Mouse (Mus musculus) kidney, embryonic 14.5 days (tissue): ENCODE data around the gene Gm21915. TPM values are rescaled to one million over a fixed set of nuclear protein-coding genes. Genes with fewer than 3 reads are reported as not detected.

ENCODE experiments used
- ATAC-seq: fragments of 200-750 bp; cut with Nextera tagmentation; 2 replicates; pipeline ENCODE4 v1.8.0; 2017; ENCODE audit warnings: moderate number of reproducible peaks, mild to moderate bottlenecking, moderate TSS enrichment, moderate library complexity; ENCODE audit not compliant: low FRiP score, low TSS enrichment
- H3K27ac ChIP-seq: fragments of 300-500 bp; sonication (generic); 2 replicates; pipeline ENCODE4 v1.5.1; 2014; ENCODE audit warnings: low read depth, mild to moderate bottlenecking, low read length, moderate library complexity, mixed read lengths
- H3K27me3 ChIP-seq: fragments of 300-500 bp; sonication (generic); 2 replicates; pipeline ENCODE4 v1.6.1; 2014; ENCODE audit warnings: mild to moderate bottlenecking, low read length; ENCODE audit not compliant: control insufficient read depth, insufficient read depth
- H3K36me3 ChIP-seq: fragments of 300-500 bp; sonication (generic); 2 replicates; pipeline ENCODE4 v1.6.1; 2014; ENCODE audit warnings: low read length, mixed read lengths; ENCODE audit not compliant: control insufficient read depth, insufficient read depth
- H3K4me1 ChIP-seq: fragments of 300-500 bp; sonication (generic); 2 replicates; pipeline ENCODE4 v1.6.1; 2014; ENCODE audit warnings: low read length, mixed read lengths; ENCODE audit not compliant: control insufficient read depth, insufficient read depth
- H3K4me2 ChIP-seq: fragments of 300-500 bp; sonication (generic); replicated peaks from 2 replicates; pipeline ENCODE4 v1.6.1; 2014; ENCODE audit warnings: low read depth, mild to moderate bottlenecking, low read length
- H3K4me3 ChIP-seq: fragments of 300-500 bp; sonication (generic); 2 replicates; pipeline ENCODE4 v1.5.1; 2014; ENCODE audit warnings: mild to moderate bottlenecking, low read length
- H3K9ac ChIP-seq: fragments of 300-500 bp; sonication (generic); 2 replicates; pipeline ENCODE4 v1.6.1; 2014; ENCODE audit warnings: low read depth, mild to moderate bottlenecking, low read length, moderate library complexity
- H3K9me3 ChIP-seq: fragments of 300-500 bp; sonication (generic); 2 replicates; pipeline ENCODE4 v1.6.1; 2016; ENCODE audit warnings: low read length; ENCODE audit not compliant: control insufficient read depth
- WGBS: fragments of 180-500 bp; shearing (Covaris S2); extraction: QIAGEN DNeasy Blood & Tissue Kit; methylation state at CpG from one replicate; pipeline ENCODE4 v1.1.7; 2014; 5-methylcytosine and 5-hydroxymethylcytosine counted together
- polyA plus RNA-seq: library from polyadenylated mRNA; unstranded; fragments of >200 nt; fragmentation: Nextera tagmentation; extraction: Ambion mirVana; gene quantifications from 2 replicates; pipeline ENCODE4 v1.2.1, GENCODE M21; 2014

Gene Gm21915
- polyA plus RNA-seq, 1 experiment from 2014 or later, result not detected

DNA sequence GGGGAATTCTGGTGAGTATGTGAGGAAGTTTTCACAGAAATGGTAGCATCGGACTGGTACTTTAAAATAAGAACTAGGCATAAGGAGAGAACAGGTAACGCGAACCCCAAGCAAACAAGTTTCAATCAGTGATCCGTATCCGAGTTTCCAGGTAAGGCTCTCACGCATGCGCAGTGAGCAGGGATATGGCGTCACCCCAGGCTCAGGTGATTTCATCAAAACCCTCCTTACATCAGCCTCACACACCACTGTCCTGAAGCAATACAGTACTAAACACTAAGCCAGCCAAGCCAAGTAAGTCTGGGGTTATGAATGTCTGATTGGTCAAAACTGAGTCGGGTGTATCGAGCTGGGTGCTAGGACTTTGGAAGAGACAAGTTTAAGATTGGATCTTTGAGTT is 38.9 kb upstream of the Gm21915 start:
- H3K4me3 ChIP-seq, result no peak overlapping the region
- H3K4me1 ChIP-seq, result peaks cover 9% of the 10 kb centered on the region
- no peak for ATAC-seq
- H3K9ac ChIP-seq, result no peak overlapping the region
- H3K9me3 ChIP-seq, result no peaks in the 10 kb centered on the region
- no peak overlapping the region for H3K4me2 ChIP-seq
- H3K27ac ChIP-seq, result no peak overlapping the region
- 76% methylated on average over 10 of the region's 10 CpGs for WGBS
- no peaks in the 10 kb centered on the region for H3K27me3 ChIP-seq
- H3K36me3 ChIP-seq, result no peaks in the 10 kb centered on the region

DNA sequence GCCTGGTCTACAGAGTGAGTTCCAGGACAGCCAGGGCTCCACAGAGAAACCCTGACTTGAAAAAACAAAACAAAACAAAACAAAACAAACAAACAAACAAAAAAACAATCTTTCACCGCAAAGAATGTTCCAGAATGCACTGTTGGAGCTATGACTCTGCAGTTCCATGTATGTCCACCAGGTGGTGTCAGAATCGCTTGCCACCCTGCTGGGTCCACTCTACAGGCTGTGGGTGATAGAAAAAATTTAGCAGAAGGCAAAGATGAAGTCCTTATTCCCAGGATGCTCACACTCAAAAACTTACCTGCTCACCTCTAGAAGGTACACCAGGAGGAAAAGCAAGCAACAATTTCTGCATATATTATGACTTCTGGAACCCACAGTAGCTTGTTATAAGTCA is 34.4 kb upstream of the Gm21915 start:
- H3K4me2 ChIP-seq, result no peak overlapping the region
- no peaks in the 10 kb centered on the region for H3K36me3 ChIP-seq
- no peak overlapping the region for H3K27ac ChIP-seq
- H3K27me3 ChIP-seq, result 0 out of 2 replicates have a peak, but pooled peaks cover 3% of the 10 kb centered on the region
- ATAC-seq, result 0 out of 2 replicates have a peak, but pooled peaks have one; percentile 24
- H3K4me3 ChIP-seq, result no peak overlapping the region
- H3K4me1 ChIP-seq, result peaks cover 20% of the 10 kb centered on the region; the same call in 1 of the 2 replicates
- no peaks in the 10 kb centered on the region for H3K9me3 ChIP-seq
- 9% methylated on average over 2 of the region's 2 CpGs for WGBS
- H3K9ac ChIP-seq, result no peak overlapping the region

DNA sequence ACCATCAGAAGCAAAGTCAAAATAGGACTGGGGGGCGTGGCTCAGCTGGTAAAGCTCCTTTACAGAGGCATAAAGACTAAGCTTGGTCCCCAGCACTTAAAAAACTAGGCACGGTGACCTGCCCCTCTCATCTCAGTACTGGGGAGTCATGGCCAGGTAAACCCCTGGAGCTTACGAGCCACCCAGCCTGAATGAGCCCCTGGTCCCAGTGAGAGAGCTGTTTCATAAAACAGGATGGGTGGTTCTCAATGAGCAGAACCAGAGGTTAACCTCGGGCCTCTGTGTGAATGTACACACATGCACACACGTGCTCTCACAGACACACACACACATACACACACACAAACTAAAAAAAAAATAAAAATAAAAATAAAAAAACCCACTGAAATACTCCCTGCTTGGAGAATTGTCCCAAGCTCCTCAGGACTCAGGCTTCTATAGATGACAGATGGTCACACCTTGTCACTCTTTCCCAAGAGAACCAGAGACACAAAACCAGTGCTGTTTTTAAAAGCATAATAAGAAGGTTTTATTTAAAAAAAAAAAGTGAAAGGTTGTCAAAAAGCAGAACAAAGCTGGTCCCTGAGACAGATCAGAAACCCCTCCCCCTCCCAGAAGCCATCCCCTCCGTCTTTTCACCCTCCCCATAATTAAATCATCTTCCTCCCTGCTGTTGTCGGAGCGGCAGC is 32.6 kb upstream of the Gm21915 start:
- Histone ChIP-seq H3K9ac (peak overlapping the region; percentile 43; the same call in 1 of the 2 replicates), H3K9me3 (no peaks in the 10 kb centered on the region), H3K27ac (no peak overlapping the region), H3K4me2 (peak overlapping the region; percentile 52), H3K27me3 (0 out of 2 replicates have a peak, but pooled peaks cover 3% of the 10 kb centered on the region), H3K36me3 (no peaks in the 10 kb centered on the region), H3K4me3 (peak overlapping the region; percentile 34), H3K4me1 (peaks cover 15% of the 10 kb centered on the region; the same call in 1 of the 2 replicates)
- peak; percentile 9; the same call in 1 of the 2 replicates for ATAC-seq
- WGBS, result 30% methylated on average over 8 of the region's 8 CpGs

DNA sequence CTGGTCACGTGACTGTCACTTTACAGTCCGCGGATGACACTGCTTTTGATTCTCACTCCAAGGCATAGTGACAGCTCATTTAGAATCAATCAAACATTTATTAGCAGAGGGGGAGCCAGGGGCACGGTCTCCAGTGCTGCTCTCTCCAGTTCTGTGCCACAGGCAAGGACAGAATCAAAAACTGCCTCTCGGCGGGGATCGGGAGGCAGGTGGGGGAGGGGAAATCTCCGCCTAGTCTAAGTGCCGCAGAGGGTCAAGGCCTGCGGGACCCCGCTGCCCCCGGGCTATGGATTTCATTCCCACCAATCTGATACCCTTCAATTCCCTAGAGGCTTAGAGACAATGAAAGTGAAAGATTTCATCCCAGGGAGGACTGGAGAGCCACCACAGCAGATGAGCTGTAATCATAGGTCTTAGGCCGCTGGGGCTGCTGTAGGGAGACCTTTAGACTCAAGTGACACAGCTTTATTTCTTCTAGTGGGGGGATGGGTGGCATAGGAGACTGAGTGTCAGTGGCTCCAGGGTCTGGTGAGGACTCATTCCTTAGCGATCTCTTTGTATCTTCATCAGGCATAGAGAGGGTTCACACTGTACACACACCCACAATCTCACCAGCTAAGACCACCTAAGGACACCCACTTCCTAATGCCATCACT is 31.9 kb upstream of the Gm21915 start:
- Histone ChIP-seq H3K4me3 (peak overlapping the region; percentile 34), H3K9ac (peak overlapping the region; percentile 43; the same call in 1 of the 2 replicates), H3K36me3 (no peaks in the 10 kb centered on the region), H3K27me3 (0 out of 2 replicates have a peak, but pooled peaks cover 3% of the 10 kb centered on the region), H3K9me3 (no peaks in the 10 kb centered on the region), H3K27ac (no peak overlapping the region; the same call in 1 of the 2 replicates), H3K4me2 (peak overlapping the region; percentile 52), H3K4me1 (peaks cover 15% of the 10 kb centered on the region; the same call in 1 of the 2 replicates)
- peak; percentile 59 for ATAC-seq
- 4% methylated on average over 14 of the region's 14 CpGs for WGBS

DNA sequence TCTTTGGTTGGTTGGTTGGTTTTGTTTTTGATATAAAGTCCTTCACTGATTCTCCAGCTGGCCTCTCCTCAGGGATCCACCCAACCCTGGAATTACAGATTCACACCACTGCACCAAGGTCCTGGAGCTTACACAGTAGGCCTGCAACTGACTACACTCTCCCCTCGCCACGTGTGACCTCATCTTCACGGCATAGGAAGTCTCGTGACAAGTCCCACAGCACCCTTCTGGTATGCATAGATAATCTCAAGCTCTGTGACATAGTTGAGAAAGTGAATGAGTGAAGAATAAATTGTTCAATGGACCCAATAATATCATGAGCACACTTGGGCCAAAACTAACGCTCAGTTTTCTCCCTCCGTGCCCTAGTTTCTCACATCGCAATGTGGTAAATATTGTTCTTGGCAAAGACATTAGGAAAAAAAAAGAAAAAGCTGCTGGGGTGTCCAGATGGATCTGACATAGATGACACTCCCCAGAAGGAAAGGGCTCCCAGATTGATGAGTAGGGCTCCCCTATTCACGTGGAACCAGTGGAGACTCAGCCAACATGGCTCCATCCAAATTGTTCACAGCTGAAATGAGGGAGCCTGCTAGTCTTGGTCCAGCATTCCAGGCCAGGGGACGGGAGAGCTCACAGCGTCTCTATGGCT is 30.8 kb upstream of the Gm21915 start:
- Histone ChIP-seq H3K9ac (no peak overlapping the region), H3K9me3 (no peaks in the 10 kb centered on the region), H3K4me1 (peaks cover 15% of the 10 kb centered on the region; the same call in 1 of the 2 replicates), H3K36me3 (no peaks in the 10 kb centered on the region), H3K4me3 (no peak overlapping the region), H3K4me2 (no peak overlapping the region), H3K27me3 (0 out of 2 replicates have a peak, but pooled peaks cover 3% of the 10 kb centered on the region), H3K27ac (no peak overlapping the region)
- 76% methylated on average over 10 of the region's 10 CpGs for WGBS
- no peak for ATAC-seq

DNA sequence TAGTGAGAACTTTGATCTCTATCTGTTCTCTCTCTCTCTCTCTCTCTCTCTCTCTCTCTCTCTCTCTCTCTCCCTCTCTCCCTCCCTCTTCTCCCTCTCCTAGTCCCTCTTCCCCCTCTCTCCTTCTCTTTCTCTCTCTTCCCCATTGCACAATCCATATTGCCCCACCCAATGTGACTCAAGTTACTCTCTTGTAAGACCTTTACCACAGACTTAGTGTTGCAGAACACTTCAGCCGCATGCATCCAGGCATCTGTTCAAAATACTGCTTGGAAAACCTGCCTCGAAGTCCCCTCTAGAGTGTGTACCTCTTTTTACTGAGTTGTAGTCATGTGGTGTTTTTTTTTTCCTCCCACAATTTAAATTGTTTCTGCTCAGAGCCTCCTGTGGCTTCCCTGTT is 29.1 kb upstream of the Gm21915 start:
- 42% methylated on average over 2 of the region's 2 CpGs for WGBS
- Histone ChIP-seq H3K36me3 (no peaks in the 10 kb centered on the region), H3K27me3 (0 out of 2 replicates have a peak, but pooled peaks cover 3% of the 10 kb centered on the region), H3K9ac (no peak overlapping the region), H3K4me2 (no peak overlapping the region), H3K4me3 (no peak overlapping the region), H3K4me1 (peaks cover 15% of the 10 kb centered on the region; the same call in 1 of the 2 replicates), H3K9me3 (no peaks in the 10 kb centered on the region), H3K27ac (no peak overlapping the region)
- ATAC-seq, result no peak

DNA sequence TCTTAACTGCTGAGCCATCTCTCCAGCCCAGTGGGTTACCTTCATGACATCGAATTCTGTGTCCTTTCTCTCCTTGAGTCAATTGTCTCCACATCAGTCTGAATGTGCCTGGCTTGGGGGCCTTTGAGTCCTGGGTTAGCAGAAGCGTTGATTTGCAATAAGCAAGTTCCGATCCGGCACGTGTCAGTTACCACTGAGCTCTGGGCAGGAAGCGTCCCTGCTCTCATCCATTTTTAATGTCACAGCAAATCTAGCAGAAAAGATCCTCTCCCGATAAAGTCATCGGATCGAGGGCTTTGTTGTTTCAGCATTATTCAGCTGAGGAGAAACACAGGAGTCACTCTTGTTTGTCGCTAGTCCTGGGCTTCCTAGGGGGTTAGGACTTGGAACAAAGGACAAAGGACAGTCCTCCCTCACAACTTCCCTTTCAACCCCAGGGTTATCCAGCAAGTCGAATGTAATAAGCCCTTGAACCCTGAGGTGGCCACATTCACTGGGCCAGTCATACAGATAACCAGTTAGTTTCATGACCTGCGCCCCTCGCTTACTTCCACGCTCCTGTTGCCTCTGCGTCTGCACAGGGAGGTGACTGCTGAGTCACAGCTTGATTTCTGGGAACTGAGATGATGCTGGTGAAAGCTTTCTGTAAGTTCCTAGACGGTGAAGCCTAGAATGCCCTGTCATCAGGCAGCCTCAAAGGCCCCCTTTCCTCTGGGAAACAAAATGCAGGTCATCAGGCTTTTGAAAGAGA is 27.8 kb upstream of the Gm21915 start:
- 0 out of 2 replicates have a peak, but pooled peaks cover 1% of the 10 kb centered on the region for H3K27me3 ChIP-seq
- no peaks in the 10 kb centered on the region for H3K36me3 ChIP-seq
- H3K9ac ChIP-seq, result no peak overlapping the region
- H3K4me1 ChIP-seq, result peaks cover 13% of the 10 kb centered on the region; the same call in 1 of the 2 replicates
- no peak overlapping the region for H3K4me2 ChIP-seq
- 40% methylated on average over 16 of the region's 16 CpGs for WGBS
- H3K27ac ChIP-seq, result no peak overlapping the region
- no peak overlapping the region for H3K4me3 ChIP-seq
- H3K9me3 ChIP-seq, result no peaks in the 10 kb centered on the region
- no peak for ATAC-seq

DNA sequence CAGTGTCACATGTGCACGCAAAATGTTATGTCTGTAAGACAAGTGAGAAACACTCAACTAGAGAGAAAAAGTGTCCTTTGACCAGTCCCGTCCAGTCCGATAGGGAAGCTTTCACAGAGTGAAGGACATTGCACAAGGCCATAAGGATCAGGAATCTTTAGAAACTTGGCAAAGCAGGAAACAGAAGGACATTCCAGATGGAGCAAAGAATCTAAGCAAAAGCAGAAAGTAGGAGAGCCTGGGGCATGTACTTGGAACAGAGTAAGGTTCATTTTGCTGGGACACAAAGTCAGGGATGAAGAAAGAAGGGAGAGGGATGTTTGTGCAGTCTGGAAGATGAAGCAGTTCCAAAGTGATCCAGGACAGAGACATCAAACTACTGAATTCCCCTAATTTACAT is 21.0 kb upstream of the Gm21915 start:
- ATAC-seq, result no peak
- Histone ChIP-seq H3K9me3 (no peaks in the 10 kb centered on the region), H3K9ac (no peak overlapping the region), H3K27me3 (no peaks in the 10 kb centered on the region), H3K4me1 (peaks cover under 1% of the 10 kb centered on the region; the same call in 1 of the 2 replicates), H3K36me3 (no peaks in the 10 kb centered on the region), H3K4me2 (no peak overlapping the region), H3K27ac (no peak overlapping the region), H3K4me3 (no peak overlapping the region)
- 86% methylated on average over 3 of the region's 3 CpGs for WGBS
